Mouse (Mus musculus) spleen, adult 12 weeks (tissue): ENCODE results near the gene Nup210l.

Source experiments
- DNase-seq: peaks from one replicate; pipeline ENCODE4 v3.0.0; 2022; ENCODE audit warnings: low spot score

Nup210l gene

DNA sequence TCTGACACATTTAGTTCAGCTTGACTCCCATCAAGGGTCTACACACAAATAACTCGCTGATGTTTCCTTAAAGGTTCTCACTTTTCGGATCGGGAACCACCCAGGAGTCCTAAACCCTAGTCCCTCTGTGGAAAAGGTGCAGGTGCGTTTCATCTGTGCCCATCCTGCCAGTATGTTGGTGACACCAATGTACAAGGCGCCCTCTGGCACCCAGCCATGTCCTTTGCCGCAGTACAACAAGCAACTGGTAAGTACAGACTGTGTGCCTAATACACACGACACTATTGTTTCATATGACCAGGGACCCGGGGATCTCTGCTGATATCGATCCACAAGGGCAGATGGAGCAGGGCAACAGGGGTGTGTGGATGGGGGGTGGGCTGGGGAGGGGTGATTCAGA lies 55.8 kb downstream of the Nup210l start:
- DNase-seq: no peak

DNA sequence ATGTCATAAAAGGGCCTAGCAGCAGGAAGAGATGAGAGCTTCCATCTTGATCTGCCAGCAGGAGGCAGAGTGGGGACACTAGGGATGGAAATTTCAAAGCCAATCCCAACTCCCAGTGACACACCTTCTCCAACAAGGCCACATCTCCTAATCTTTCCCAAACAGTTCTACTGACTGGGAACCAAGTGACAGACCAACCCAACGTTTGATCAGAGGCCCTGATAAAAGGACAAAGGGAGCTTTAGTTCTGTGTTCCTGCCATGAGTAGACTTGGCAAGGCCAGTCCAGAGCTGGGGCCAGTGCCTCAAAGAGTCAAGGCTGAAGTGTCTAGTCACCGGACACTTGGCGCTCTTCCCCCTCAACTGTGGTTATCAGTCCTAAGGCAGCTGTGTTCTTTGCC lies 57.6 kb downstream of the Nup210l start:
- no peak for DNase-seq

DNA sequence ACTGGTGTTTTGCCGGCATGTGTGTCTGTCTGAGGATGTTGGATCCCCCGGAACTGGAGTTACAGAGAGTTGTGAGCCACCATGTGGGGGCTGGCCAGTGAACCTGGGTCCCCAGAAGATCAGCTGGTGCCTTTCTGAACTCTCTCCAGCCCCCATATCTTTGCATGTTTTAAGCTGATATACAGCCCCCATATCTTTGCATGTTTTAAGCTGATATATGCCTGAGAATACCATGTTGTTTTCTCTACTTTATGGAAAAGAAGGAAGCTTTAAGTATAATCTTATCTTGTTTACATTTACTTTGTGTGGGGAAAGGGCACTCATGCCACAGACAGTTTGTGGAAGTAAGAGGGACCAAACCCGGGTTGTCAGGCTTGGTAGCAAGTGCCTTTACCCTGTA lies 75.6 kb downstream of the Nup210l start:
- DNase-seq: no peak

DNA sequence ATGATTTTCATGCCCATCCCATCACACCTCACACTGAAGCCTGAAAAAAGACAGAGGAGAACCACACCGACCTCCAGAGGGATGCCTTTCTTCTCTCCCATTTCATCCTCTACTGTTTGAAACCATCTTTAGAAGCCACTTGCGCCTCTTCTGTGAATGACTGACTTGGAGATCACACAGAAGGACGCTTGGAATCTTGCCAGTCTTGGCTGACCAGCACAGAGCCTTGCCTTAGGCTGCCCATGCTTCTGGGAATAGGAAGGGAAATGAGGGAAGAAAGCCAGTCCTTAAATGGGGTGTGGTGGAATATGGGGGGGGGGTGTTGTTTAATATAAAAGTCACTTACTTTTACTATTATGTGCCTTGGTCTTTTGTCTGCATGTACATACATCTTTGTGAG lies 79.6 kb downstream of the Nup210l start:
- DNase-seq: no peak

DNA sequence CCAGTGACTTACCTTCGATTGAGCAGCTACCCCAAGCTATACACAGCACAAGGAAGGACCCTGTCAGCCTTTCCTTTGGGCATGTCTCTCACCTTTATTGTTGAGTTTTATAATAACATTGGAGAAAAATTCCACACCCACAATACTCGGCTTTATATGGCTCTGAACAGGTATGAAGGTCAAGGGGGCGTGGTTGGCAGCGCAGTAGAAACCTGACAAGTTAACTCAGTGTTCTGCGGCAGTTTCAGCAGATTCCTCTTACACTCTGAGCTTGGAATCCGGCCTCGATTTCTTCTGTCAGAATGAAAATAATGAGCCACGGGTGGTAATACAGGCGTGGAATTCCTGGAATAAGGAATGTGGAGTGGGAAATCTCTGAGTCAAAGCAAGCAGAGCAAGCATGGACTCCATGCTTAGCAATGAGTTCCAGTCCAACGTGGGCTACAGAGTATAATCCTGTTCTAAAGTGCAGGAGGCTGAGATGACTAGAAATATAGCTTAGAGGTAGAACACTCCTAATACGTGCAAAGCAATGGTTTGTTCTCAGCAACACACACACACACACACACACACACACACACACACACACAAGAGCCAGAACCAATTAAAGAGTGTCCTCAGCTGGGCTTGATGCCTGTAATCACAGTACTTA lies 87.1 kb downstream of the Nup210l start:
- no peak for DNase-seq

DNA sequence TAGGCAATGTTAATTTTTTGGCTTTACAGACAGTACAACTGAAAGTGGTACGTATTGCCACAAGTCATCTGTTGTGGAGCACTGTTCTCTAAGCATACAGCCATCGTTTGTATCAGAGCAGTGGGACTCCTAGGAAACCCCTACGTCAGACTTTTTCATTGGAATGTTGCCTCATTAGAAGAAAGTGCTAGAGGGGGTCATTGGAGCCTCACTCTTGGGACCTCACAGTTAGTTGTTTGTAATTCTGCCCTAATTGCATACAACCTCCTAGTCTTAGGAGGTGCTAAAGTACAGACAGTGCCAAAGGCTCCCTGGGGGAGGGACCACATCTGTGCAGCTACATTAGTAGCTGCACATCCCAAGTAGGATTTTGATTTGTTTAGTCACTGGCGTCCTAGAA lies 90.8 kb downstream of the Nup210l start:
- DNase-seq: no peak

DNA sequence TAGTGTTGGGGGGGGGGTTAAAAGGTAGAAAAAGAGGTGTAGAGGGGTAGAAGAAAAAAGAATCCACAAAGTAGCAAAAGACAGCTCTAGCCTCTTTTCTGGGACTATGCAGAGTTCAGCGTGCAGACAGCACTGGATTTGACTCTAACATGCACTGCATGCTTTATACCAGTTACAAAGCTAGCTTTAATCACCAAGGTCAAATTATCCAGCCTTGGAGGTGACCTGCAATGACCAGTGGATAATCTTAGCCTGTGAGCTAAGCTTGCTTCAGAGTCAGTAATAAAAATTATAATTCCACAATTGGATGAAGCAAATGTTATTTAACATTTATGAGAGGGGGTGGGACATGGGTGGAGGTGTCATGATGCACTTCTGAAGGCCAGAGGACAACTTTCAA lies 91.7 kb downstream of the Nup210l start:
- DNase-seq: no peak

DNA sequence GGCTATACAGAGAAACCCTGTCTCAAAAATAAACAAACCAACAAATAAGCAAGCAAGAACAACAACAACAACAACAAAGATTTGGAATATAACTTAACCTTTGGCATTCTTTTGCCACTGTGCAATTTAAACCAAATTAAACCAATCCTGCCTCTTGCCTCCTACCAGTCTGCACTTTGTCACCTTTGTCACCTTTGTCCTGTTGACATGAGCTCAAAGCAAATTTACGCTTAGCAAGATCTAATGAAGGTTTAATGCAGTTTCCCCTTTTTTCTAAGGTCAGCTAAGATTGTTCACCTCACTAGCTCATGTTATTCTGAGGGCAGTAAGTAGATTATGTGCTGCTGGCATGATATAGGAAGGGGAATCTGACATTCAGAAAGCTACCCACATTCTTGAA lies 93.6 kb downstream of the Nup210l start:
- no peak for DNase-seq

DNA sequence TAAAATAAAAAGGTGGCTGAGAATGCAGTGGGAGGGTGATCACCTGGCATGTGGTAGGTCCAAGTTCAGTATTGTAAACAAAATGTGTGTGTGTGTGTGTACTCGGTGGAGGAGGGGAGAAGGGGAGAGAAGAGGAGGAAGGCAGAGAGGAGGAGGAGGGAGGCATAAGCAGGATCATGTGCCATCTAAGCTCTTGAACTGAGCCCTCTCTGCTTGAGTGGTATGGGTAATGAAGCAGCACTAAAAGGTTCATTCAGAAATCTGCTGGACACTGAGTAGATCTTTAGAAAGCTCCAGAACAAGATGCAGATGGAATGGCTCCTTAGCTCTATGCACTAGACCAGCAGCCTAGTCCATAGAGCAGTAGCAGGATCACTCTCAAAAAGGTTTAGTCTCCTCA lies 99.0 kb downstream of the Nup210l start:
- DNase-seq: no peak

DNA sequence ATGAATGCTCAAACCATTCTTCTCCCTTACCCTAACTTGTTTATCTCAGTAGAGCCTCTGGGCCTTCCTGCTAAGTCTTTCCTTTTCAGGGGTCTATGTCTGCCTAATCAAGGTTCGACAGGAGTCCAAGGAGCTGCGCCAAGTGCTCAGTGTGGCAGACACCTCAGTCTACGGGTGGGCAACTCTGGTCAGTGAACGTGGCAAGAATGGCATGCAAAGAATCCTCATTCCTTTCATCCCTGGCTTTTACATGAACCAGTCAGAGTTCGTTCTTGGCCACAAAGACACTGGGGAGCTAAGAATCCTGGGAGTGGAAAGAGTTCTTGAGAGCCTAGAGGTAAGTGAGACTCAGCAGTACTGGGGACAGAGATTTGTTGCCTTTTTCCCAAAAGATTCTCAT lies 99.7 kb downstream of the Nup210l start:
- no peak for DNase-seq

DNA sequence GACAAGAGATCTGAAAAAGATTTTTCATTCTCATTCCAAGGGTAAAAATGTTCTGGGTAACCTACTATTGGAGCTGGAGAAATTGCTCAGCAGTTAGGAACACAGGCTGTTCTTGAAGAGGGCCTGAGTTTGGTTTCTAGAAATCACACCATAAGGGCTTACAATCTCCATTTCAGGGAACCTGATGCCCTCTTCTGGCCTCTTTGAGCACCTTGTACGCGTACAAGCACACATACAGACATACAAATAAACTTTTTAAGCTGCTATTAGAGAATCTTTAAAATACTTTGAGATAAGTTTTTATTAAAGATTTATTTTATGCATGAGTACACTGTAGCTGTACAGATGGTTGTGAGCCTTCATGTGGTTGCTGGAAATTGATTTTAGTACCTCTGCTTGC lies 100.7 kb downstream of the Nup210l start:
- DNase-seq: no peak

DNA sequence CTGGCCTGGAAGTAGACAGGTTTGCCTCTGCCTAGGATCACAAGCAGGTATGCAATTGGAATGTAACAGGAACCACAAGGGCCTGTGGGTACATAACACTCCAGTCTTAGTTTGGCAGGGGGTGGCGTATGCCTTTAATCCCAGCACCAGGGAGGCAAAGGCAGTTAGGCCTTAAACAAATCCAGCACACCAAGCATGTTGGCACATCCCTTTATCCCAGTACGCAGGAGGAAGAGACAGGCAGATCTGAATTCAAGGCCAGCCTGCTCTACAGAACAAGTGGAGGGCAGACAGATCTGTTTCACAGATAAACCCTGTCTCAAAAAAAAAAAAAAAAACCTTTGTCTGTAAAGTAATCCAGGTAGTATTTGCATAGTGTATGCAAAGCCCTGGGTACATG lies 104.7 kb downstream of the Nup210l start:
- DNase-seq: no peak

DNA sequence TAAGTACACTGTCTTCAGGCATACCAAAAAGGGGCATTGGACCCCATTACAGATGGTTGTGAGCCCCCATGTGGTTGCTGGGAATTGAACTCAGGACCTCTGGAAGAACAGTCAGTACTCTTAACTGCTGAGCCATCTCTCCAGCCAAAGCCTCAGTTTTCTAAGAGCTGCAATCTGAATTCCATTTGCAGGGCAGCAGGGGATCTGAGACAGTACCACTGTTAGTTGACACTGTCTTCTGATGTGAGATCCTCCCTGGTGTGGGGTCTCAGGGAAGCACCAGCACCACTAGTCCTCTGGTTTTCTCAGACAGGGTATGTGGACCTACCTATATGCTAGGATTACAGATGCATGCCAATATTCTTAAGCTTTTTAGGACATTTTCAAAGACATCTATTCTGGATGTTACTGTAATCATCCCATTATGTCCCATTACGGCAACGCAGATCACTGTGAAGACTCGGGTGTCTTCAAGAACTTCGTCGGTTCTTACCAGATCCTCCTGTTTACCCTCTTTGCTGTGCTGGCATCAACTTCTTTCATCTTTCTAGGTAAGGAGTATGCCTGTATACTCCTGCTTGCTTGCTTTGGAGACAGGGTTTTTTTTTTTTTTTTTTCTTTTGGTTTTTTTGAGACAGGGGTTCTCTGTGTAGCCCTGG lies 106.1 kb downstream of the Nup210l start:
- no peak for DNase-seq

DNA sequence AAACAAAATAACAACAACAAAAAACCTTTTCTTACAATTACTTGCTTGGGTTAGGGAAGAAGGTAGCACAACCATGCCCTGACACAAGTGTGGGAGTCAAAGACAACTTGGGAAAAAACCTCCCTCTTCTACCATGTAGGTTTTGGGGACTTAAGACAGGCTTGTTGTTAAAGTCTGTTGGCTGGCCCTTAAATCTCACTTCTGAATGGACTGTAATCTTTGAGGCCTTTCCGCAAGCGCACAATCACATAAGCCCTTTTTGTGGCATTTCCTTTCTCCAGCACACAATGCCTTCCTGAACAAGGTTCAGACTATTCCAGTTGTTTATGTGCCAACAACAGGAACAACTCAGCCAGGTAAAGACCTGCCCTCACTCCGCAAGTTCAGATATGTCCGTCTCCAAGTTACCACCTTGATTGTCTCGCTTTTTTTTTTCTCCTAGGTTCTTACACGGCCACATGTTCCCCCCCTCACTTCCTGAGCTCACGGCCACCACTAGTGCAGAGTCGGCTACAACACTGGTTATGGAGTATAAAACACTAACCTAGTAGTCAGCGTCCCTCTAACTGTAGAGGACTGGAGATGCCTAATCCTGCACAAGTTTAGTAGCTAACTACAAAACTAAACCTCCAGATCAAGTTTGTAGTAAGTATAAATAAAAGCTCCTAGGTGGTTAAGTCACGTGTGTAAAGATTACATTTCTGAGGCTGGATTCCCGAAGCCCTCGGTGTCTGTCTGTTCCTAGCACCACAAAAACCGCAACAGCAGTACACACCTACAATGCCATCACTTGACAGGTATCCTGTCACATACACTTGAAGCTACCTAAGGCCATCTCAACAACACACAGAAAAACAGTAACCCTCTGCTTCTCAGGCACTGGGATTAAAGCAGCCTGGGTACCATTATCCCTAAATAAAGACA lies 107.8 kb downstream of the Nup210l start:
- no peak for DNase-seq

DNA sequence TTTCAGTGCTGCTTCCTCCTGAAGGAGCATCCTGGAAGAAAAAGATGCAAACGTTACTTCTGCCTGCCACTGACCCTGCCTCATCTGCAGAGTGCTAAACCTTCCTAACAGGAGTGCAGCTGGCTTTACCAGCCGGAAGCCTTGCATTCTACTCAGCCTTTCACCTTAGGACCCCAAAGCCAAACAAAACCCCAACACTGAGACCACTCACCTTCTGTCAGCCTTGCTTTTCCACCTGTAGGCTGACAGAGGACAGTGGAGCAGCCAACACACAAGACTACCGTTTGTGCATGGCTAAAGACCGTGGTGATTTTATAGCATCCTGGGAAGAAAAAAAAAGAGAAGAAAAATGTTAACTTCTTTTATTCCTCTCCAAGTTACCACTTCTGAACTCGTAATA lies 108.8 kb downstream of the Nup210l start:
- no peak for DNase-seq

DNA sequence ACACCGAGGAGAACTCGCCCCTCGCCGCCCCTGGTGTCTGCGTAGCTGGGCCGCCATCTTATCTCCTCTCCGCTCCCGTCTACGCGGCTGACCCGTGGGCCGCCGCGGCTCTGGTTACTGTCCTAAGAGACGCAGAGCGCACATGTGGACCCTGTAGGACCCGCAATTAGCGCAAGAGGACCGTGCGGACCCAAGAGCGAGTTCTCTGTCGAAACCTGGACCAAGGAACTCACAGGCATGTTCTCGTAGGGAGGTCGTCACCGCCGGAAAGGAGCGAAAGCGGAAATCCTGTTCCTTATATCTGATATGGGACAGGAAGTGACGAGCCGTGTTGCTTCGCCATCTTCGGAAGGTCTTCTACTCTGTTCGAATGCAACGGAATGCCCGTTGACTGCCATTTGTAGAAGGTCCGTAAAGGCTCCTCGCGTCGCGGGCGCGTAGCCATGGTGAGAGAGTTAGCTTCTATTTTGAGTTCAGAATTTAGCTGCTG lies 109.5 kb downstream of the Nup210l start, which contains the start of the genes Rps27 and Rab13:
Gene Rps27, minus strand, starts transcription at position 275 of the 490 bp plus-strand sequence.
Gene Rab13, plus strand, starts transcription at position 319 of the 490 bp plus-strand sequence.
- DNase-seq: peak; percentile 86

DNA sequence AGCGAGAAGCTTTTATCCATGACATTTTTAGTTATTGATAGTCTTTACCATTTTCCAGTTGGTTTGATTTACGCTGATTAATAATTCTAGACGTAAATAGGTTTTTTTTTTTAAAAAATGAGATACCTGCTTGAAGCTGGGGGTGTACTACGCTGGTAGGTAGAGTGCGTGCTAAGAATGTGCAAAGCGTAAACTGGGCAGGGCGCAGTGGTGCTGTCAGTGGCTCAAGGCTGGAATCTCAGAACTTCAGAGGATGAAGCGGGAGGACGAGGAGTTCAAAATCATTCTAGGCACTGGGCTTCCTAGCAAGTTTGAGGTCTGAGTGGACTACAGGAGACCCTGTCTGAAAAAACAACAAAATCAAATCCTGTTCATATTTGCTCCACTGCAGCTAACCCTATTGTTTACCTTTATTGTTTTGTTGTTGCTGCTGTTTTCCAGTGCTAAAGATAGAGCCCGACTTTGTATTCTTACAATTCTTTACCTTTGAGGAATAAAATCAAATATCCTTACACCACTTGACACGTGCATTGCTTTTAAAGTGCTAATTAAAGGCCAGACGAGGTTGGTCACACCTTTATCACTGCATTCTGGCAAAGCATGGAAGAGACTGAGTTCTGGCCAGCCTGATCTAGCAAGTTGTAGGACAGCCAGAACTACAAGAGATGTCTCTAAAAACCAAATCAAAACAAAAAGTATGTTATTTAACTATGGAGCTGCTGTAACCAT lies 110.2 kb downstream of the Nup210l start:
- DNase-seq: no peak

DNA sequence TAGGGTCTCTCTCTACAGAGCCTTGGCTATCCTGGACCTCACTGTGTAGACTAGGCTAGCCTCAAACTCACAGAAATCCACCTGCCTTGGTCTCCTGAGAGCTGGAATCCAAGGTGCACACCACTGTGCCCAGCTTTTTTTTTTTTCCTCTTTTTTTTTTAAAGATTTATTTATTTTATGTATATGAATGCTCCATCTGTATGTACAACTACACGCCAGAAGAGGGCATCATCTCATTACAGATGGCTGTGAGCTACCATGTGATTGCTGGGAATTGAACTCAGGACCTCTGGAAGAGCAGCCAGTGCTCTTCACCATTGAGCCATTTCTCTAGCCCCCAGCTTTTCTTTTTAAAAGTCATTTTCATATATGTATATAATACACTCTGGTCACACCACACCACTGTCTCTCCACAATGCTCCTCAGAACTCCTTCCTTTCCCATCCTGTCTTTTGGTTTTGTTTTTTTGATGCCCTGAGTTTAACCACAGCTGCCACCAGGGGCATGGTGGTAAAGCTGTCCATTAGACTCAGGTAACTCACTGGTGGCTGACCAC lies 112.0 kb downstream of the Nup210l start:
- DNase-seq: no peak

DNA sequence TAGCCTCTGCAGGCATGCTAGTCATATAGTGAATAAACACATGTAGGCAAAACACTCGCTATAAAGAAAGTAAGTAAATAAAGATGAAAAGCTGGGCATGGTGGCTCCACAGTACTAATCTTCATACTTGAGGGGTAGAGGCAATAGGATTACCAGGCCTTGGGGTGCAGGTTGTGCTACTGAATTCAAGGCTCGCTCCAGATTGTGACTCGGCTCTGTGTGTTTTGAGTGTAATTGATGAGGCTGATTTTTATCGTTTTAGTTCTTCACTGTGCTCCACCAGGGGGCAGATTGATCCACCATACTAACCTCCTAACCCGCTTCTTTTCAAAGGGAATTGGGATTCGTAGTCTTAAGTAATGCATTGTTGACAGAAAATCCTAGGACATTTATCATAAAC lies 116.2 kb downstream of the Nup210l start:
- DNase-seq: no peak

DNA sequence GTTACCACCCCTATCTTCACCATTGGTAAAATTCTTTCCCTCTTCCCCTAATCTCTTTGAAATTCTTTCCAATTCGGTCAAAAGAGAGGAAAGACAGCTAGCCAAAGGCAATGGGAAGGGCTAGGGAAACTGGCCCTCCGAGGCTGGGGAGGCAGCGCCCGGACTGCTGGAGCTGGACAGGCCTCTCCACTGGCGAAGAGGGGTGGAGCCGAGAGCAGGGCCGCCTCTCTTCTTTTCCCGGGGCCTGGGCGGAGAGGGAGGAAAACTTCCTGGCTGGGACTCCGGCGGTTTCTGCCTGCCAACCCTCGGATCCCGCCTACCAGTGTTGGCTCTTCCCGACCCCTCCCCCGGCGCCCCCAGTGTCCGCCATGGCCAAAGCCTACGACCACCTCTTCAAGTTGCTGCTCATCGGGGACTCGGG lies 116.6 kb downstream of the Nup210l start:
- no peak for DNase-seq

DNA sequence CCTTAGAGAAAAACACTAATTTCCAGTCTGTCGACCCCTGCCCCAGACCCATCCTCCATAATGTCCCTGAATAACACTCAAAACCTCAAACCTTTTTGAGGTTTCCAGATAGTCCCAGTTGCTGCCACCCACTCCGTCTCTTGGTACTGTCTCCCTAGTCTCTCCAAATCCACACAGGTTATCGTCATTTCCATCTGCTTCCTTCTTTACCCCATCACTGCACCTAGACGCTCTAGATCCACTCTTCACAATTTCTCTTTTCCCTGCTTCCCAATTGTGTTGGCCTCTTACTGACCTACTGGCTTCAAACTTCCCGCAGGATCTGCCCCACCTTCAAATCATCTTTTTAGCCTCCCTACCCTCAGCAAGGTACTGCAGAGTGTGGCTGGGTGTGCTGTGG lies 117.2 kb downstream of the Nup210l start:
- no peak for DNase-seq

DNA sequence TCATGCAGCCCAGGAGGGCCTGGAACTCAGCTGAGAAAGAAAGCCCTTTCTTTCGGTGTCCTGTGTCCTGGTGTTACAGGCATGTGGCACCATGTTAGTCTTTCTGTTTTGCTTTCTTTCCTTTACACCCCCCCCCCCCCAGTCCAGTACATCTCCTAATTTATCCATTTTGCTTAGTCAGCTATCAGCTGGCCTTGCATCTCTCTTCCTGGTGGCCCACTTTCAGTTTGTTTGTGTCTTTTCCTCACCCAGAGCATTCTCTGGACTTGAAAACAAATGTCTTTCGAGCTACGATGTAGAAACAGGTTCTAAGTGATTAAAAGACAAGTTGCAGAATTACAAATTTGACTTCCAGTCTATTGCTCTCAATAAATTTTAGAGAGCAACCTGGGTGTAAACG lies 118.5 kb downstream of the Nup210l start:
- DNase-seq: no peak
